Mouse (Mus musculus): ENCODE measurements around the gene Ubr4.
A peak's percentile ranks its signal among the peaks of the same experiment; 100 is the strongest.

Gene Ubr4

GRCm38 (mm10) chr4:139336822-139337483 is 15.5 kb upstream of the Ubr4 start:
- DNase-seq (ENCODE audit: low read depth, low spot score), result peak; percentile 92
- H3K27me3 ChIP-seq (ENCODE audit: control insufficient read depth, insufficient read depth, low read length, poor library complexity, severe bottlenecking), result no peaks in the 10 kb centered on the region
- no peaks in the 10 kb centered on the region for H3K36me3 ChIP-seq (ENCODE audit: control insufficient read depth, insufficient read depth, low read length, poor library complexity, severe bottlenecking)

DNA sequence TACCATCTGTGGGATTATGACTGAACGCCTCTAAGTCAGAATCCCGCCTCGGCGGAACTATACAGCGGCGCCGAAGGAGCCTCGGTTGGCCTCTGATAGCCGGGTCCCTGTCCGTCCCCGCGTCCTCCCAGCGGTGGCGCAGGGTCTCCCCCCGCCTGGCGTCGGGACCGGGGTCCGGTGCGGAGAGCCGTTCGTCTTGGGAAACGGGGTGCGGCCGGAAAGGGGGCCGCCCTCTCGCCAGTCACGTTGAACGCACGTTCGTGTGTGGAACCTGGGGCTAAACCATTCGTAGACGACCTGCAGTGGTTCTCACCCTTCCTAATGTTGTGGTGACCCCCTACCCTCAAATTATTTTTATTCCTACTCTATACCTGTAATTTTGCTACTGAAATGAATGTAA is 14.3 kb upstream of the Ubr4 start:
- no peaks in the 10 kb centered on the region for H3K36me3 ChIP-seq (ENCODE audit: control insufficient read depth, insufficient read depth, low read length, poor library complexity, severe bottlenecking)
- H3K27me3 ChIP-seq (ENCODE audit: control insufficient read depth, insufficient read depth, low read length, poor library complexity, severe bottlenecking), result no peaks in the 10 kb centered on the region
- DNase-seq (ENCODE audit: low read depth, low spot score), result no peak

GRCm38 (mm10) chr4:139340835-139341234 is 11.6 kb upstream of the Ubr4 start:
- H3K36me3 ChIP-seq (ENCODE audit: control insufficient read depth, insufficient read depth, low read length, poor library complexity, severe bottlenecking), result no peaks in the 10 kb centered on the region
- no peak for DNase-seq (ENCODE audit: low read depth, low spot score)
- no peaks in the 10 kb centered on the region for H3K27me3 ChIP-seq (ENCODE audit: control insufficient read depth, insufficient read depth, low read length, poor library complexity, severe bottlenecking)

- no peaks in the 10 kb centered on the region for H3K27me3 ChIP-seq (ENCODE audit: control insufficient read depth, insufficient read depth, low read length, poor library complexity, severe bottlenecking)
- no peak for DNase-seq (ENCODE audit: low read depth, low spot score)
- no peaks in the 10 kb centered on the region for H3K36me3 ChIP-seq (ENCODE audit: control insufficient read depth, insufficient read depth, low read length, poor library complexity, severe bottlenecking)
Measured at GRCm38 (mm10) chr4:139341556-139342233, 10.7 kb upstream of the Ubr4 start.

DNA sequence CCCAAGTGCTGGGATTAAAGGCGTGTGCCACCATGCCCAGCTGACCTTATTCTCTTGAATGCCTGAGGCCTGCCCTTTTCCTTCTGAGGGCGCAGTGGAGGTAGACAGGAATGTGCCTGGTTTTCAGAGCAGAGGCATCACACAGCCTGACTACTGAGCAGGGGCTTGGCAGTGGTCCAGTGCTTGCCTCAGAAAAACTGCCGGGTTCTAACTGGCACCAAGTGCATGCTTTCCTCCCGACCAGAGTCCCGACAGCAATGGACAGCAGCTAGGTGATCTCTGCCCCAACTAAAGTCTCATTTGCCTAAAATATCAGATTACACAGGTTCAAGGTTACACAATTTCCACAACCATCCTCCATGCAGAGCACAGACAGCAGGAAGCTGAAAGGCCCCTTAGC is 8.7 kb upstream of the Ubr4 start:
- peaks cover 2% of the 10 kb centered on the region for H3K36me3 ChIP-seq (ENCODE audit: control insufficient read depth, insufficient read depth, low read length, poor library complexity, severe bottlenecking)
- no peak for DNase-seq (ENCODE audit: low read depth, low spot score)
- H3K27me3 ChIP-seq (ENCODE audit: control insufficient read depth, insufficient read depth, low read length, poor library complexity, severe bottlenecking), result no peaks in the 10 kb centered on the region

- DNase-seq (ENCODE audit: low read depth, low spot score), result no peak
- Histone ChIP-seq H3K36me3 (ENCODE audit: control insufficient read depth, insufficient read depth, low read length, poor library complexity, severe bottlenecking) (peaks cover 2% of the 10 kb centered on the region), H3K27me3 (ENCODE audit: control insufficient read depth, insufficient read depth, low read length, poor library complexity, severe bottlenecking) (no peaks in the 10 kb centered on the region)
Measured at GRCm38 (mm10) chr4:139345416-139346019, 6.9 kb upstream of the Ubr4 start.

GRCm38 (mm10) chr4:139352832-139353231 is 423 bp downstream of the Ubr4 start:
- Histone ChIP-seq H3K27me3 (ENCODE audit: control insufficient read depth, insufficient read depth, low read length, poor library complexity, severe bottlenecking) (no peaks in the 10 kb centered on the region), H3K36me3 (ENCODE audit: control insufficient read depth, insufficient read depth, low read length, poor library complexity, severe bottlenecking) (no peaks in the 10 kb centered on the region; the same call in none of the 2 replicates)
- DNase-seq (ENCODE audit: low read depth, low spot score), result no peak

GRCm38 (mm10) chr4:139357211-139357610 is 4.8 kb downstream of the Ubr4 start:
- Histone ChIP-seq H3K27me3 (ENCODE audit: control insufficient read depth, insufficient read depth, low read length, poor library complexity, severe bottlenecking) (no peaks in the 10 kb centered on the region), H3K36me3 (ENCODE audit: control insufficient read depth, insufficient read depth, low read length, poor library complexity, severe bottlenecking) (peaks cover 4% of the 10 kb centered on the region)
- no peak for DNase-seq (ENCODE audit: low read depth, low spot score)

- H3K36me3 ChIP-seq (ENCODE audit: control insufficient read depth, insufficient read depth, low read length, poor library complexity, severe bottlenecking), result peaks cover 6% of the 10 kb centered on the region
- no peaks in the 10 kb centered on the region for H3K27me3 ChIP-seq (ENCODE audit: control insufficient read depth, insufficient read depth, low read length, poor library complexity, severe bottlenecking)
- DNase-seq (ENCODE audit: low read depth, low spot score), result no peak
Measured at GRCm38 (mm10) chr4:139360761-139361548, 8.5 kb downstream of the Ubr4 start.

GRCm38 (mm10) chr4:139367336-139367735 is 14.9 kb downstream of the Ubr4 start:
- DNase-seq (ENCODE audit: low read depth, low spot score), result no peak
- Histone ChIP-seq H3K27me3 (ENCODE audit: control insufficient read depth, insufficient read depth, low read length, poor library complexity, severe bottlenecking) (no peaks in the 10 kb centered on the region), H3K36me3 (ENCODE audit: control insufficient read depth, insufficient read depth, low read length, poor library complexity, severe bottlenecking) (peaks cover 3% of the 10 kb centered on the region)

- H3K27me3 ChIP-seq (ENCODE audit: control insufficient read depth, insufficient read depth, low read length, poor library complexity, severe bottlenecking), result no peaks in the 10 kb centered on the region
- no peak for DNase-seq (ENCODE audit: low read depth, low spot score)
- H3K36me3 ChIP-seq (ENCODE audit: control insufficient read depth, insufficient read depth, low read length, poor library complexity, severe bottlenecking), result peaks cover 5% of the 10 kb centered on the region
Measured at GRCm38 (mm10) chr4:139368038-139368437, 15.6 kb downstream of the Ubr4 start.

- DNase-seq (ENCODE audit: low read depth, low spot score), result no peak
- peaks cover 4% of the 10 kb centered on the region for H3K36me3 ChIP-seq (ENCODE audit: control insufficient read depth, insufficient read depth, low read length, poor library complexity, severe bottlenecking)
- no peaks in the 10 kb centered on the region for H3K27me3 ChIP-seq (ENCODE audit: control insufficient read depth, insufficient read depth, low read length, poor library complexity, severe bottlenecking)
Measured at GRCm38 (mm10) chr4:139373130-139373529, 20.7 kb downstream of the Ubr4 start.

GRCm38 (mm10) chr4:139373531-139373930 is 21.1 kb downstream of the Ubr4 start:
- Histone ChIP-seq H3K27me3 (ENCODE audit: control insufficient read depth, insufficient read depth, low read length, poor library complexity, severe bottlenecking) (no peaks in the 10 kb centered on the region), H3K36me3 (ENCODE audit: control insufficient read depth, insufficient read depth, low read length, poor library complexity, severe bottlenecking) (peaks cover 4% of the 10 kb centered on the region)
- DNase-seq (ENCODE audit: low read depth, low spot score), result no peak

DNA sequence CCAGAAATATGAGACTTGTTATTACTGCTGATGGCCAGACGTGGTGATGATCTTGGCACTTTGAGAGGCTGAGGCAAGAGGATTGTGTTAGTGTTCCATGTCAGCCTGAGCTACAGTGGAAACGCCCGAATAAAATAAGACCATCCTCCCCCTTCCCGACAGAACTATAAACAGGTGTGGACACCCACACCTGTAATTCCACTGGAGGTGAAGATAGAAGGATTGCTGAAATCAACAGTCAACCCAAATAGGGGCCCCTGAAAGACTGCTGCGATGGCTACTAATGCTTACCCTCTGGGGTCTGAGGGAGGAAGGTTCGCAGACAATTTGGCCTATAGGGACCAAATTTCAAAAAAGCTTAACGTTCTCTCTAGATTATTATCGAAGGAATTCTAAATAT is 27.3 kb downstream of the Ubr4 start:
- no peaks in the 10 kb centered on the region for H3K36me3 ChIP-seq (ENCODE audit: control insufficient read depth, insufficient read depth, low read length, poor library complexity, severe bottlenecking)
- no peaks in the 10 kb centered on the region for H3K27me3 ChIP-seq (ENCODE audit: control insufficient read depth, insufficient read depth, low read length, poor library complexity, severe bottlenecking)
- no peak for DNase-seq (ENCODE audit: low read depth, low spot score)
